ENCODE assay signal across 20 mouse cellular contexts in genomic region chr8:10255741-10256140, GRCm38 (mm10).
DNase-seq lines count a peak whose midpoint lies in the region; ATAC-seq and TF ChIP-seq lines count a peak whose summit lies in the region.
"Had no signal": no experiment of that assay in that cellular context is flagged by ENCODE, and none has a peak within 500 bp of the region (broad histone marks: within the 10 kb centered on the region; RNA-seq: fewer than 3 reads in every experiment).

No protein-coding gene starts in this region.

- H3K4me2 ChIP-seq in limb, embryonic 14.5 days (replicated peaks; ENCODE audit: low read depth, low read length, severe bottlenecking), result no peak overlapping the region
- H3K4me2 ChIP-seq in forebrain, embryonic 15.5 days (replicated peaks), result no peak overlapping the region
- H3K4me2 ChIP-seq: embryonic facial prominence, embryonic 13.5 days; heart, embryonic 11.5 days; limb, embryonic 13.5 days; liver, embryonic 13.5 days; midbrain, embryonic 12.5 days had no signal

- peak; percentile 24 for DNase-seq in kidney, postnatal 10 days
- DNase-seq in kidney, postnatal 36 days, result no peak
- peak; percentile 3 for DNase-seq in 416B (ENCODE audit: low read depth)
- DNase-seq in embryo, embryonic 10.5 days (ENCODE audit: low spot score), result peak; percentile 49
- peak; percentile 62 for DNase-seq in limb, embryonic 14.5 days (ENCODE audit: low spot score)
- DNase-seq: cerebellum, adult 11-12 months; cerebellum, postnatal 25 days; gastrocnemius, postnatal 14 days; heart, adult 11 months; liver, embryonic 13.5 days; lung, adult 2 months had no signal

- H3K9ac ChIP-seq in limb, embryonic 14.5 days (ENCODE audit: low read depth, low read length, severe bottlenecking), result no peak overlapping the region
- H3K9ac ChIP-seq in forebrain, embryonic 15.5 days (replicated peaks), result no peak overlapping the region
- H3K9ac ChIP-seq: embryonic facial prominence, embryonic 13.5 days; limb, embryonic 13.5 days; liver, embryonic 13.5 days; midbrain, embryonic 12.5 days had no signal

- H3K27ac ChIP-seq in limb, embryonic 14.5 days (replicated peaks; ENCODE audit: low read depth, low read length), result no peak overlapping the region
- H3K27ac ChIP-seq in forebrain, embryonic 15.5 days (replicated peaks), result no peak overlapping the region
- H3K27ac ChIP-seq: embryonic facial prominence, embryonic 13.5 days; hindbrain, postnatal 0 days; limb, embryonic 13.5 days; liver, embryonic 13.5 days; macrophage; midbrain, embryonic 12.5 days had no signal

- no peak for TF ChIP-seq POLR2A in limb, embryonic 14.5 days (IDR thresholded peaks at IDR 0.05; ENCODE audit: borderline replicate concordance, extremely low read depth, insufficient read depth, insufficient read length)

- no peak for ATAC-seq in limb, embryonic 14.5 days (ENCODE audit: low FRiP score, low read depth)
- no peak for ATAC-seq in megakaryocyte, adult 5-6 weeks (ENCODE audit: poor library complexity, severe bottlenecking)
- no peak for ATAC-seq in forebrain, embryonic 15.5 days (replicated peaks)
- ATAC-seq: forebrain, embryonic 14.5 days; hindbrain, postnatal 0 days had no signal

- no peaks in the 10 kb centered on the region for H3K27me3 ChIP-seq in limb, embryonic 14.5 days (ENCODE audit: control insufficient read depth, insufficient read depth, low read length)
- H3K27me3 ChIP-seq in forebrain, embryonic 15.5 days, result no peaks in the 10 kb centered on the region
- H3K27me3 ChIP-seq: limb, embryonic 13.5 days; liver, embryonic 13.5 days; midbrain, embryonic 12.5 days had no signal

- WGBS in limb, embryonic 14.5 days, result 61% methylated on average over 2 of the region's 2 CpGs
- WGBS in forebrain, embryonic 15.5 days, result 82% methylated on average over 2 of the region's 2 CpGs

- no peaks in the 10 kb centered on the region for H3K4me1 ChIP-seq in limb, embryonic 14.5 days (ENCODE audit: control insufficient read depth, insufficient read depth, low read length)
- no peaks in the 10 kb centered on the region for H3K4me1 ChIP-seq in forebrain, embryonic 15.5 days
- H3K4me1 ChIP-seq: embryonic facial prominence, embryonic 13.5 days; limb, embryonic 13.5 days; liver, embryonic 13.5 days; midbrain, embryonic 12.5 days had no signal

- no peaks in the 10 kb centered on the region for H3K36me3 ChIP-seq in limb, embryonic 14.5 days (ENCODE audit: control insufficient read depth, insufficient read depth, low read length)
- H3K36me3 ChIP-seq in forebrain, embryonic 15.5 days, result no peaks in the 10 kb centered on the region
- H3K36me3 ChIP-seq: embryonic facial prominence, embryonic 13.5 days; limb, embryonic 13.5 days; liver, embryonic 13.5 days; midbrain, embryonic 12.5 days had no signal

- H3K9me3 ChIP-seq in limb, embryonic 14.5 days (ENCODE audit: control insufficient read depth, low read length), result no peaks in the 10 kb centered on the region
- no peaks in the 10 kb centered on the region for H3K9me3 ChIP-seq in forebrain, embryonic 15.5 days
- H3K9me3 ChIP-seq: embryonic facial prominence, embryonic 13.5 days; limb, embryonic 13.5 days; liver, embryonic 13.5 days; midbrain, embryonic 12.5 days had no signal

- H3K4me3 ChIP-seq in limb, embryonic 14.5 days (replicated peaks; ENCODE audit: low read length), result no peak overlapping the region
- no peak overlapping the region for H3K4me3 ChIP-seq in forebrain, embryonic 15.5 days
- H3K4me3 ChIP-seq: embryonic facial prominence, embryonic 13.5 days; limb, embryonic 13.5 days; liver, embryonic 13.5 days; midbrain, embryonic 12.5 days had no signal

Comparison
In these comparisons a context has a peak if more than half of its experiments do, and no peak if none do; other contexts are left out.
1. DNase-seq: peak in kidney, postnatal 10 days (single experiment), 416B (single experiment), embryo, embryonic 10.5 days (single experiment) and limb, embryonic 14.5 days (single experiment); none in kidney, postnatal 36 days (0 of 2).